Mouse (Mus musculus) gastrocnemius, postnatal 36 days (tissue): Measurements from ENCODE around the gene Atp5d. TPM values are rescaled to one million over a fixed set of nuclear protein-coding genes. Genes with fewer than 3 reads are reported as not detected.

Source experiments
- DNase-seq, 2 experiments: peaks; one replicate each; pipeline ENCODE4 v3.0.0; 2022
- intact Hi-C: fragments of 180-260 bp; cut with DNase I; formaldehyde crosslinking; loops from one replicate; pipeline ENCODE4 v1.15.1; 2025
- total RNA-seq, 2 experiments: library from RNA; stranded (reverse); gene quantifications; 2 replicates each; pipeline ENCODE4 v1.2.3; 2021

The Atp5d gene
- total RNA-seq, 2 experiments from 2014 or later, result 600 to 616 TPM

DNA sequence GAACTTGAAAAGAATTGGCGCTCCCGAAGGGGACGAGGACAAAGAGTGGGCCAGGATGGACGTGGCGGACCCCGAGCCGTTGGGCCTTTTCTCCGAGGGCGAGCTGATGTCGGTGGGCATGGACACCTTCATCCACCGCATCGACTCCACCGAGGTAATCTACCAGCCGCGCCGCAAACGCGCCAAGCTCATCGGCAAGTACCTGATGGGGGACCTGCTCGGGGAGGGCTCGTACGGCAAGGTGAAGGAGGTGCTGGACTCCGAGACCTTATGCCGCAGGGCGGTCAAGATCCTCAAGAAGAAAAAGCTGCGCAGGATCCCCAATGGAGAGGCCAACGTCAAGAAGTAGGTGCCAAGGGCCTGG lies 21.9 kb upstream of the Atp5d start:
- DNase-seq, result no peak
- intact Hi-C loops, result no loop called here

DNA sequence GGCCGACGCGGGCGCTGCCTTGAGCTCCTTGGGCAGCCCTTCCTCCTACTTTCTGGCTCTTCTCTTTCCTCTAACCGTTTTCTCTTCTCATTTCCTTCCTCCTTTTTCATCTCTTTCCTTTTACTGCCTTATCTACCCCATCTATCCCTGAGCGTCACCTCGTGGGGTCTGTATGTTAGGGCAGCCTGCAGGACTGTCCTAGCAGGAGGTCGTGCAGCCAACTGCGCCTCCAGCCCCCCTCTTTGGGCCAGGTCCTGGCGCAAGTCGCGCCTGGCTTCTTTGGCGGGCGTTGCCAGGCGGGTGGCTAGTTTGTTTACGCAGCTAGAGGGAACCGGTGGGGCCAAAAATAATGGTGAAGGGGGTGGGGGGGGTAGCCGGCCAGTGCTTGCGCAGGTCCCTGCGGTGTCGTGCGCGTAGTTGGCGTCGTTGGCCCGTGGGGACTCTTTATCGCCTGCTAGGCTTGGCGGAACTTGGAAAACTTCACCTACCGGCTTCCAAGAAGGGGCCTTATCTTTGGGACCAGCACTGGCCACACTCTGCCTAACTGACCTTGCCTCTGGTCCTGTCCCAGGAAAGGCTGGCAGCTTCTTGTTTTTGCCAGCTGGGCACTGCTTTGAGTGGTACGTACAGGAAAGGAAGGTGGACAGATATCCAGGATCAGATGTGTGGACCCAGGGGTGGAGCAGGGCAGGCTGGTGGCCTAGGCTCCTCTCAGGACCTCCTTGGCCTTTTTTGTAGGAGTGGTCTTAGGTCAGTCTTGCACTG lies 21.3 kb upstream of the Atp5d start:
- intact Hi-C loops, result no loop called here

DNA sequence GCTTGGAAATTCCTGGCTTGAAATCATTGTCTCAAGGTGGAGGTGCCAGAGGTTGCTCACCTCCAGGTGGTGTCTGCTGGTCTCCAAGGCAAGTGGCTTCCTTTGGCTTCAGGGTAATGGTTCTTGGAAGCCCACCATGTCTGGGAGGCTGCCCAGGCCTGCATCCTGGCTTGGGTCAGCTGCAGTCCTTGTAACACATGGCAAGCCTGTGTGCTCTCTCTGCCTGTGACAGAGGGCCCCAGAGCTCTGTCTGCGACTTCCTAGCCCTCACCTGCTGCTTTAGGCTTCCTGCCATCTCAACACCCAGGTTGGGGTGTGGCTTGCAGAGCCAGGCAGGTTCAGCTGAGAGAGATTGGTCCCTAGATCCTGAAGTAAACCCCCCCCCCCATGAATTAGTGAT lies 20.7 kb upstream of the Atp5d start:
- no peak for DNase-seq
- intact Hi-C loops, result no loop called here

More for the DNA sequence above, 21.3 kb upstream of the Atp5d start:
- DNase-seq, result peak; percentile 60

DNA sequence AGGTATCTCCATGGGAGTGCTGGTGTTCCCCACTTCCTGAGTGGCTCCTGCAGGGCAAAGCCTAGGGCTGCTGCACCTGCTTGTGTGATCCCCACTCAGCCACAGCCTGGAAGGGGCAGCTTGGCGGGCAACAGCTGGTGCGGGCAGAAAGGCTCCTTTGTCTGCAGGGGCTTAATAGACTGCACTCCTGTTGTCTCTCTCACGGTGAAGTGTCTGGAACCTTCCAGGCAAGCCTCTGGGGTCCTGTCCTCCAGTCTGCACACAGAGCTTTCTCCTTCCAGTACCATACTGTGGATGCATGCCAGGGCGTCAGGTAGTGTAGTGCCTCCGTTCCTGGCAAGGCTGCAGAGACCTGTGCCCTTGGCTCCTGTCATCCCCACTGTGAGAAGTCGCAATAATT lies 19.9 kb upstream of the Atp5d start:
- no peak for DNase-seq
- intact Hi-C loops, result no loop called here

DNA sequence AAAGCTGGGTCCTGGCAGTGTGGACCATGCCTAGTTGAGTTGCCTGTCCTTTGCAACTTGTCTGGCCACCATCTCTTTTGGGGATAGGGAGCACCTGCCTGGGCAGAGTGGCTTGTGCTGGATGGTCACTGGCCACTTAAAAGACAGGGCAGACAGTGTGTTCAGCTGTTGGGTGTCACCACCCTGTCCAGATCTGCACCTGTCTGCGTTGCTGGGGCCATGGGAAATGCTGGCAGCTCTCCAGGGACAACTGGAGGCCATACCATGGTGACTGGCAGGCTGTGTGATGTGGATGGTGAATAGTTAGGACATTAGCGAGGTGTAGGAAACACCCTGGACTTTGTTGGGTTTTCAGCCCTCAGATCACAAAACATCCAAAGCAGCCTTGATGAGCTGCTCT lies 18.3 kb upstream of the Atp5d start:
- intact Hi-C loops, result loop anchor here (2.0 kb wide), 1 partner anchor 19 kb away; the partner anchor contains the start of gene Atp5d
- DNase-seq, result peak in 1 of 2 experiments; percentile 51

DNA sequence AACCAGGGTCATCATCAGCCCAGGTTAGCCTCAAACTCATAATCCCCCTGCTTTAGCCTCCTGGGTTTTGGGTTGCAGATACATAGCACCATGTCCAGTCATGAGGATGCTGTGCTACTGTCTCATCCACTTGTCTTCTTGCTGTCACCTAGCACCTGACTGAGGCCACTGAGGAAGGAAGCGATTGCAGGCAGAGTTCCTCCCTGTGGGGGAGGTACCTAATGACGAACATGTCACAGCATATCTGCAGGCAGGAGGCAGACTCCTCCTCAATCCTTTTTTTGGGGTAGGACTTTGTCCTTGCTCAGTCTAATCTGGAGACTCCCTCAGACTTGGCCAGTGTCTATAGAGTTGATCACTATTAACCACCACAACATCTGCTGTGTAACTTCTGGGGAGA lies 16.8 kb upstream of the Atp5d start:
- no peak for DNase-seq
- intact Hi-C loops, result loop anchor here (2.0 kb wide), 1 partner anchor 17 kb away; the partner anchor contains the start of gene Atp5d

DNA sequence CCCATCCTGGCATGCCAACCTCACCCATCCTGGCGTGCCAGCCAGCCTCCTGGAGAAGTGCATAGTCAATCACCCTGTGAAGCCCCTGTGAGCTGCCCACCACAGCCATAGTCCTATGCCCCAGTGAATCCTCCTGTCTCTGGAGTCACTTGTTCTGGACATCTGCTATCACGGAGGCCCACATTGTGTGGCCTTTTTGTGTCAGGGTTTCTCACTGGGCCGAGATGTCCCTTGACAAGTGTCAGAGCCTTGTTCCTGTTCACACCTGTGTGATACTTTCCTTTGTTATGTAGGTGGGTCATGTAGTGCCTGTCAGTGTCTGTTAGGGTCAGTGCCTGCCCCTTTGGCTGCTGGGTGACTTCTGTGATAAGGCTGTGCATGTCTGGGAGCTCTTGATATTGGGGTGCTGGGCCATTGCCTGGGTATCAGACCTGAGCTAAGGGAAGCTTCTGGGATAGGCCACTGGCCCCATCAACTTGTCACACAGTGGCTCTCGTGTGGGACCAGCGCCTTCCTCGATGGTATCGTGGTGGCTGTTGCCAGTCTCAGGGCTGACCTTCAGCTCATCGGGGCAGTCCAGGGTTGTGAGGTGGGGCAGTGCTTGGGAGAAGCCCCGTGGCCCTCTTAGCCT lies 14.4 kb upstream of the Atp5d start:
- intact Hi-C loops, result no loop called here

DNA sequence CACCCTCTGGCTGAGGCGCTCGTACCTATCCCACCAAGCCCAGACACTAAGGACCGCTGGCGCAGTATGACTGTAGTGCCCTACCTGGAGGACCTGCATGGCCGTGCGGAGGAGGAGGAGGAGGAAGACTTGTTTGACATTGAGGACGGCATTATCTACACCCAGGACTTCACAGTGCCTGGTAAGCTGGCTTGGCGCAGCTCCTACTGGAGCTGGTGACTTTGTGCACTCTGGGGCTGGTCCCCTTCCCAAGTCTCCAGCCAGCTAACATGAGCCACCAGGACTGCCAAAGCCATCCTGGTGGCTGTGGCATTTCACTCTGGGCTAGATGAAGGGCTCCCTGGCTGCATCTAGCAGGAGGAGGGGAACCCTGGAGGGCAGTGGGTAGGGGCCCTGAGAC lies 10.5 kb upstream of the Atp5d start:
- no peak for DNase-seq
- intact Hi-C loops, result no loop called here

More for the DNA sequence above, 14.4 kb upstream of the Atp5d start:
- DNase-seq, result no peak

DNA sequence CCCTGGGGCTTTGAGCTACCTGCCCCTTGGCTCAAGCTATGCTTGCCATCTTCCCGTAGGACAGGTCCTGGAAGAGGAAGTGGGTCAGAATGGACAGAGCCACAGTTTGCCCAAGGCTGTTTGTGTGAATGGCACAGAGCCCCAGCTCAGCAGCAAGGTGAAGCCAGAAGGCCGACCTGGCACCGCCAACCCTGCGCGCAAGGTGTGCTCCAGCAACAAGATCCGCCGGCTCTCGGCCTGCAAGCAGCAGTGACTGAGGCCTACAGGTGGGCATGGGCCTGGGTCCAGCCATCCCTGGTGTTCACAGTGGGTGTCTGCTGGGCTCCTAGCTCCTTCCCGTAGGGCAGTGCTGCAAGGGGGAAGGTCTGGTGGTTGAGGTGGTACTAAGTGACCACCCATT lies 8.6 kb upstream of the Atp5d start:
- DNase-seq, result no peak
- intact Hi-C loops, result no loop called here

DNA sequence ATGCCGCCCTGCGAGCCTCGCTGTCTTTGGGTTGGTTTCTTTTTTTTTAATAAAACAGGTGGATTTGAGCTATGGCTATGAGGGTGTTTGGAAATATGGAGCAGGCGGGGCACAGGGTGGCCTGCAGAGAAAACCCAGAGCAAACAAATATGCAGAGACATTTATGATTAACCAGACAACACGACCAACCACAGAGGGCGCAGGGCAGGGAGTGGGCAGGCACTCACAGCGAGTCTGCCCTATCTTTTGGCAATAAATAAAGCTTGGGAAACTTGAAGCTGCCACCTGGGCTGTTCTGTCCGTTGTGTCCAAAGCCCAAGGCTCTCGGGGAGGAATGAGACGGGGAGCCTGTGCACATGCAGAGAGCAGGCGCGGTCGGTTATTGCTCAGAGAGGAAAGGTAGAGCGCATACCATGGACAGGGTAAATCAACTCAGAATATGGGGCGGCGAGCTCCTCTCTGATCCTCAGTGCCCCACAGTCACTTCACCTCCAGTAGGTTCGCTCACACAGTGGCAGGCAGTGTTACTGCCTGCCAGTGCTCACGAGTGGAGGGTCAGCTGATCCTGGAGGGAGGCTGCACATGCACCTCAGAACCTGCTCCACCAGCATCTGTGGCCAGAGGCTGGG lies 7.9 kb upstream of the Atp5d start:
- DNase-seq, result no peak
- intact Hi-C loops, result no loop called here

DNA sequence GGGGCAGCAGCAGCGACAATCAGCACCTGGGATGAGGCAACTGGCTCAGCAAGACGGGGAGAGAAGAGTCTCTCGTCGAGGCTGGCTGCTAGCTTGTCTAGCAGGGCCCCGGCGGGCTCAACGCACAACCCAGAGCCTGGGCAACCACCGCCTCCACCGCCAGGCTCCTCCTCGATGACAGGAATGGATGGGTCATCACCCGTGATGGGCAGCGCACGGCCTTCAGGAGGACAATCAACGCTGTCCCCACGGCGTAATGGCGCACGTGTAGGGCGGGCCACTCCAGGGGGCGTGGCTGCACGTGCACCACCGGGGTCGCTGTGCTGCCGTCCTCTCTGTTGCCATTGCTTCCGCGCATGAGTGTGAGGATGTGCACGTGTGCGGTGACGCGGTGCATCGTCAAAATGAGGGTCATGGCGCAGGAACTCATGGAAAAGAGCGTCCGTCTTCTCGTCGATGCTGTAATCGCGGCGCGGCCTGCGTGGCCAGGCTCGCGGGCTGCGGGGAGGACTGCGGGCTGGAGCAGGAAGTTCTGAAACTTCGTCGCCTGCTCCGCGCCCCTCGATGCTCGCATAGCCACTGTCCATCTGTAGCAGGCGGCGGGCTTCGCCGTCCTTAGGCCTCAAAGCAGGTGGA lies 7.0 kb upstream of the Atp5d start:
- DNase-seq, result no peak
- intact Hi-C loops, result no loop called here

DNA sequence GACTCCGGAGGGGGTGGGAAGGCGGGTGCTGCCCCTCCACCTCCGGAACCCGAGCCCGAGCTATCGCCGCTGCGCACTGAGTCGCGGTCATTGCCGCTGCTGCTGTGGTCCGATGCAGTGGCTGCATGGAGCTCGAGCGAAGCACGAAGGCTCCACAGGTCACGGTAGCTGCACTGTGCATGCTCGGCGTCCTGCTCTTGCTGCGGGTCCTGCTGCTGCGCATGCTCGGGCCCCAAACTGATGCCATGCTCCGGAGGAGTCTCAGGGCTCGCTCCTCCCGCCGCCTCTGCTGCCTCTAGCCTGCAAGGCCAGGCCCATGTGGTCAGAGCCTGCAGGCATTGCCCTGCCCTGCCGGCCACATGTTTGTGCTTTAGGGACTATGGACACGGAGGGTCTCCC lies 6.5 kb upstream of the Atp5d start:
- DNase-seq, result no peak
- intact Hi-C loops, result no loop called here

DNA sequence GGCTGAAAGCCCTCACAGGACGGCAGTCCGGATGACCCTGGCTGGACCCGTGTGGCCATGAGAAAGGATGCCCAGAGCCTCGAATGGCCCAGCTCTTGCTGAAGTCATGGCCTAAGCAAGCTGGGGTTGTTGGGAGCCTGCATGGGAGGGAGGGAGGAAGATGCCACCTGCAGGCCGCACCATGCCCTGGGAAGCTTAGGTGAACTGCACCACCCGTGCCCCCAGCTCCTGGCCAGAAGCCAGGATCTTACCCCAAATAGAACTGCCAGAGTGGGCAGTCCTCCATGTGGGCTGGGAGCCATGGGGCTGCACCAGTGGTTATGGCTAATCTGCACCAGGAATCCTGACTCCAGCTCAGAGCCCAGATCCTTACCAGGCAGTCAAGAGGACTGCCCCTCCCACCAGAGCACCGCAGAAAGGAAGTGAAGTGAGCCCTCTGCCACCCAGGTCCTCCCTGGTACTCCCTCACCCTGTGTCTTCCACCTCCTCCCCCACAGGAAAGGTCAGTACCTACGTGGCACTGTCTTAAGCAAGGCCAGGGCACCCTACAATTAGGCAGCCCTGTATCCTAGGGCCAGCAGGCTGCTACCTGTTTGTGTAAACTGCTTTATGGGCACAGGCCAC lies 5.1 kb upstream of the Atp5d start:
- DNase-seq, result peak in 1 of 2 experiments; percentile 52
- intact Hi-C loops, result no loop called here

DNA sequence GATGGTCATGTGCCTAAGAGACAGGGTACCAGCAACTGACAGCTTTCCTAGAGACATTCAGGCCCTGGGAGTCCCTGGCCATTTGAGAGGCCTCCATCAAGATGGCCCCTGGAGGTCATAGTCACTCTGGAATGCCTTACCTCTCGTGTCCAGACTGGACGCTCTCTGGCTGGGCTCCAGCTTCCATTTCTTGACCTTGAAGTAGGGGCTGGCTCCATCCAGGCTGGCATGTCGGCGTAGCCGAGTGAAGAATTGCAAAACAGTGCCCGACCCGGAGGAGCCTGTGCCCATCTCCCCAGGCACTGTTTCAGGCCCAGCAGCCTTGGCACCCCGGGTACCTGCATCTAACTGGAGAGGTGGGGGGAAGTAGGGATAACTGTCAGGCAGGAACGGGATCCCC lies 4.0 kb upstream of the Atp5d start:
- DNase-seq, result no peak
- intact Hi-C loops, result no loop called here

DNA sequence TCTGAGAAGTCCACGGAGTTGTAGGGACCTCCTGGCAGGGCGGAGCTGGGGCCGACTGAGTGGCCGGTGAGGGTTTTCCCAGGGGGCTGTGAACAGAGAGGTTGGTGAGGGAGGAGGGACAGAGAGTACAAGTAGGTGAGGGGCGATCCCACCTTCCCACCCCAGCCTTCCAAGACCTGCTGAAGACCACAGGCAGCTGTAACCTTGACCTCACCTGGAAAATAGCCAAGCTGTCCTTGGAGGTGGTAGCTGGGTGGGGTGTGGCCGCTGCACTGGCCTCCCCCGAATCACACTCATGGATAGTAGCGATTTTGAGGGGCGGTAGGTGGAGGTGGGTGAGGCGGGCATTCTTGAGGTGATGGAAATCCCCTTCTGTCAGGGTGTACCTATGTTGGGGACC lies 3.3 kb upstream of the Atp5d start:
- no peak for DNase-seq
- intact Hi-C loops, result no loop called here

DNA sequence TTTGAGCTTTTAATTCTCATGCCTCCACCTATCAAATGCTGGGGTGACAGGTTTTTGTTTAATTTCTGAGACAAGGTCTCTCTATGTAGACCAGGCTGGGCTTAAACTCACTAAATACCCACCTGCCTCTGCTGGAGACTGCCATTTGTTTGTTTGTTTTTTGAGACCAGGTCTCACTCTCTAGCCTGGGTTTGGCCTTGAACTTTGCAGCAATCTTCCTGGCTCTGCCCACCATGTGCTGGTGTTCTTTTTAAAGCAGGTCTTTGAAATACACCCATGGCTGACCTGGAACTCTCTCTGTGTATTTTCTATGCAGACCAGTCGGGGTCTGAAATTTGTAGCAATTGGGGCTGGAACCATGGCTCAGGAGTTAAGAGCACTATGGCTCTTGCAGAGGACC lies 2.8 kb upstream of the Atp5d start:
- DNase-seq, result no peak
- intact Hi-C loops, result no loop called here

DNA sequence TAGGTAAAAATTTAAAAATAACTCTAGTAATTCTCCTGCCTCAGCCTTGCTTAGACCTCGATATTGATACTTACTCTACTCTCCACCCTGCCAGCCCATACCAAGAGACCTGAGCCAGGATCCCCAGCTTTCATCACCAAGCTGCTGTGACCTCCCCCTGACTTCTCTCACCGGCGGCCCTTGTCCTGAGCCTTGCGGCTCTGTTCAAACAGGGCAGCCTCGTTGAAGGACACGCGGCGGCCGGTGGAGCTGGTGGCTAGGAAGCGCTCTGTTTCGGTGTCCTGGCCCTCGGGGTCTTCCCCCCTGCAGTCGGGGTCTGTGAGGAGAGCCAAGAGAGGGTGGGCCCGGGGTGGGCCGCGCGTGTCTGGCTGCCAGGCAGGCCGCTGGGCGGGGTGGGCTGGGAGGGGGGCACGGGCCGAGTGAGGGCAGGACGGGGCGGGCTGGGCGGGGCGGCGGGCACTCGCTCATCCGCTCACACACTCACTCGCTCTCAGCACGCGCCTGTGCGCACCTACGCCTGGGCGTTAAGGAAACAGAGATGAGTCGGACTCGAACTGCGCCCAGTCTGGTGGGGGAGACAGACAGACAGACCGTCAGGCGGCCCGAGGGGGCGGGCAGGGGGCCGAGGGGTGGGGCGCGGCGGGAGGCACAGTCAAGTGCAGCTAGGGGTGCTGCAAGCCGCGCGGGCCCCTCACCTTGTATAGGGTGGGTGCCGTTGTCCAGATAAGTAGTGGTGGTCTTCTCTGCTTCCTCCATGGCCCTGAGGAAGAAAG lies 2.1 kb upstream of the Atp5d start:
- intact Hi-C loops, result no loop called here
- DNase-seq, result no peak

DNA sequence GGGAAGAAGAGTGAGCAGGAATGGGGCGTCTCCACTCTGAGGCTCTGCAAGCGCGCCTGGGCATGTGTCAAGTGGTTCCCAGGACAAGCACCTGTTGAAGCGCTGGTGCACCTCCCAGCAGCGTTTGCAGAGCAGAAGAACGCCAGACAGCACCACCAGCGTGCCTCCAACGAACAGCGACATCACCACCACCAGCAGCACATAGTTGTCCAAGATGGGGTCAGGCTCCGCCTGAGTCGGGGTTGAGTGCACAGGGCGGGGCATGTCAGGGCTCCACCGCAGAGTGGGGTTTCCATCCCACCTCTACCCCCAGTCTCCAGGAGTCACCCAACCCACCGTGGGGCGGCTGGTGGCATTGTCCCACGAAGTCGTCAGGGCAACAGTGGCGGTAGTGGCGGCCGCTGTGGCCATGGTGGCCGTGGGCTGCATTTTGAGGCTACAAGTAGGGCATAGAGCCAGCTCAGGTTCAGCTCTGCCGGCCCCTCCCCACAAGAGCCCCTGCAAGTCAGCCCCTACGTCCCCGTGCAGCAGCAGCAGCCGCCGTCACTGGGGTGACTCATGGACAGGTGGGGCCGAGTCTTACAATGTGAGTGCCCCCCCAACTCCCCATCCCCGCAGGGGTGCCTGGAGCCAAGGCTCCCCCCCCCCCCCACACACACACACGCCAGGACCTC lies 1.3 kb upstream of the Atp5d start:
- no peak for DNase-seq
- intact Hi-C loops, result no loop called here
